Mouse (Mus musculus) testis, postnatal 10 days (tissue): ENCODE data around the gene Crcp.
A peak's percentile ranks its signal among the peaks of the same experiment; 100 is the strongest.

Source experiments
- DNase-seq: peaks from one replicate; pipeline ENCODE4 v3.0.0; 2021; ENCODE audit warnings: low spot score

Gene Crcp

GRCm38 (mm10) chr5:130096754-130097153 is 67.7 kb downstream of the Crcp start:
- peak; percentile 55 for DNase-seq

- DNase-seq = no peak
These were observed 68.7 kb downstream of the Crcp start for GRCm38 (mm10) chr5:130097837-130098236.

GRCm38 (mm10) chr5:130101724-130102123 is 72.6 kb downstream of the Crcp start:
- no peak for DNase-seq

- DNase-seq = no peak
These were observed 80.3 kb downstream of the Crcp start for GRCm38 (mm10) chr5:130109348-130109747.
